Mouse (Mus musculus): ENCODE data around the gene Unc93b1. TPM values are rescaled to one million over a fixed set of nuclear protein-coding genes. Genes with fewer than 3 reads are reported as not detected.

The Unc93b1 gene
- polyA plus RNA-seq, 1 experiment from 2014 or later, result 22.3 TPM

GRCm38 (mm10) chr19:3904363-3904675, 30.7 kb upstream of the Unc93b1 start:
- H3K4me1 ChIP-seq, result peaks cover 41% of the 10 kb centered on the region
- no peak for ATAC-seq (ENCODE audit: borderline replicate concordance, extremely low read depth, low FRiP score, low TSS enrichment)
- peaks cover 44% of the 10 kb centered on the region for H3K36me3 ChIP-seq
- H3K27ac ChIP-seq, result peak overlapping the region; percentile 95
- H3K4me2 ChIP-seq, result peak overlapping the region; percentile 76
- no peaks in the 10 kb centered on the region for H3K9me3 ChIP-seq
- H3K9ac ChIP-seq, result no peak overlapping the region
- 51% methylated on average over 10 of the region's 10 CpGs for WGBS
- H3K4me3 ChIP-seq, result no peak overlapping the region
- no peaks in the 10 kb centered on the region for H3K27me3 ChIP-seq

- 8% methylated on average over 6 of the region's 6 CpGs for WGBS
- H3K9ac ChIP-seq, result peak overlapping the region; percentile 54
- ATAC-seq (ENCODE audit: borderline replicate concordance, extremely low read depth, low FRiP score, low TSS enrichment), result peak; percentile 44; the same call in 1 of the 2 replicates
- H3K27me3 ChIP-seq, result no peaks in the 10 kb centered on the region
- H3K36me3 ChIP-seq, result peaks cover 49% of the 10 kb centered on the region
- H3K4me3 ChIP-seq, result peak overlapping the region; percentile 64
- peaks cover 41% of the 10 kb centered on the region for H3K4me1 ChIP-seq
- H3K9me3 ChIP-seq, result no peaks in the 10 kb centered on the region
- H3K27ac ChIP-seq, result peak overlapping the region; percentile 95
- peak overlapping the region; percentile 76 for H3K4me2 ChIP-seq
Measured at GRCm38 (mm10) chr19:3905261-3905969, 29.6 kb upstream of the Unc93b1 start.

GRCm38 (mm10) chr19:3906326-3906725, 28.7 kb upstream of the Unc93b1 start:
- Histone ChIP-seq H3K4me2 (peak overlapping the region; percentile 76), H3K27me3 (no peaks in the 10 kb centered on the region), H3K36me3 (peaks cover 50% of the 10 kb centered on the region), H3K4me3 (peak overlapping the region; percentile 64), H3K27ac (peak overlapping the region; percentile 95), H3K9ac (peak overlapping the region; percentile 54), H3K9me3 (no peaks in the 10 kb centered on the region), H3K4me1 (peaks cover 42% of the 10 kb centered on the region)
- peak; percentile 19; the same call in 1 of the 2 replicates for ATAC-seq (ENCODE audit: borderline replicate concordance, extremely low read depth, low FRiP score, low TSS enrichment)
- WGBS, result 17% methylated on average over 10 of the region's 10 CpGs

- WGBS, result 3% methylated on average over 36 of the region's 36 CpGs
- H3K27me3 ChIP-seq, result no peaks in the 10 kb centered on the region
- H3K9me3 ChIP-seq, result no peaks in the 10 kb centered on the region
- H3K36me3 ChIP-seq, result peaks cover 43% of the 10 kb centered on the region
- ATAC-seq (ENCODE audit: borderline replicate concordance, extremely low read depth, low FRiP score, low TSS enrichment), result peak; percentile 88
- H3K4me2 ChIP-seq, result peak within 1 kb of the TSS; percentile 76
- H3K27ac ChIP-seq, result peak within 1 kb of the TSS; percentile 95
- peak within 1 kb of the TSS; percentile 54 for H3K9ac ChIP-seq
- peak within 1 kb of the TSS; percentile 64 for H3K4me3 ChIP-seq
- H3K4me1 ChIP-seq, result peaks cover 49% of the 10 kb centered on the region
Measured at GRCm38 (mm10) chr19:3906795-3907786, 27.9 kb upstream of the Unc93b1 start, which contains the start of gene Tcirg1. Tcirg1 (minus strand) TSS chr19:3907133.

GRCm38 (mm10) chr19:3907876-3908660, 26.9 kb upstream of the Unc93b1 start:
- Histone ChIP-seq H3K27ac (no peak overlapping the region), H3K9ac (no peak overlapping the region), H3K9me3 (no peaks in the 10 kb centered on the region), H3K4me3 (no peak overlapping the region), H3K4me1 (peaks cover 49% of the 10 kb centered on the region), H3K27me3 (no peaks in the 10 kb centered on the region), H3K4me2 (peak overlapping the region; percentile 76), H3K36me3 (peaks cover 34% of the 10 kb centered on the region)
- ATAC-seq (ENCODE audit: borderline replicate concordance, extremely low read depth, low FRiP score, low TSS enrichment), result no peak
- WGBS, result 72% methylated on average over 8 of the region's 8 CpGs

- no peak for ATAC-seq (ENCODE audit: borderline replicate concordance, extremely low read depth, low FRiP score, low TSS enrichment)
- Histone ChIP-seq H3K27me3 (no peaks in the 10 kb centered on the region), H3K4me3 (no peak overlapping the region), H3K4me1 (peaks cover 36% of the 10 kb centered on the region), H3K27ac (no peak overlapping the region), H3K36me3 (peaks cover 22% of the 10 kb centered on the region), H3K4me2 (no peak overlapping the region), H3K9ac (no peak overlapping the region), H3K9me3 (no peaks in the 10 kb centered on the region)
- 74% methylated on average over 5 of the region's 5 CpGs for WGBS
Measured at GRCm38 (mm10) chr19:3910206-3910605, 24.8 kb upstream of the Unc93b1 start.

- Histone ChIP-seq H3K9ac (peak within 1 kb of the TSS; percentile 60), H3K9me3 (no peaks in the 10 kb centered on the region), H3K4me3 (peak within 1 kb of the TSS; percentile 64), H3K27me3 (no peaks in the 10 kb centered on the region), H3K4me2 (peak within 1 kb of the TSS; percentile 73), H3K4me1 (peaks cover 20% of the 10 kb centered on the region), H3K36me3 (peaks cover 22% of the 10 kb centered on the region), H3K27ac (peak within 1 kb of the TSS; percentile 86)
- peak; percentile 96 for ATAC-seq (ENCODE audit: borderline replicate concordance, extremely low read depth, low FRiP score, low TSS enrichment)
- under 1% methylated on average over 43 of the region's 43 CpGs for WGBS
Measured at GRCm38 (mm10) chr19:3912337-3913204, 22.4 kb upstream of the Unc93b1 start, which contains the start of gene Ndufs8. Ndufs8 (minus strand) TSS chr19:3912774.

GRCm38 (mm10) chr19:3913692-3914091, 21.3 kb upstream of the Unc93b1 start:
- ATAC-seq (ENCODE audit: borderline replicate concordance, extremely low read depth, low FRiP score, low TSS enrichment), result no peak
- 83% methylated on average over 8 of the region's 8 CpGs for WGBS
- peak overlapping the region; percentile 64 for H3K4me3 ChIP-seq
- H3K36me3 ChIP-seq, result peaks cover 18% of the 10 kb centered on the region
- no peak overlapping the region for H3K27ac ChIP-seq
- no peaks in the 10 kb centered on the region for H3K27me3 ChIP-seq
- peak overlapping the region; percentile 48 for H3K9ac ChIP-seq
- H3K9me3 ChIP-seq, result no peaks in the 10 kb centered on the region
- peak overlapping the region; percentile 73 for H3K4me2 ChIP-seq
- peaks cover 15% of the 10 kb centered on the region for H3K4me1 ChIP-seq

GRCm38 (mm10) chr19:3914535-3914934, 20.5 kb upstream of the Unc93b1 start:
- Histone ChIP-seq H3K4me1 (peaks cover 15% of the 10 kb centered on the region), H3K27me3 (no peaks in the 10 kb centered on the region), H3K9ac (no peak overlapping the region), H3K4me2 (no peak overlapping the region), H3K27ac (no peak overlapping the region; the same call in 1 of the 2 replicates), H3K4me3 (no peak overlapping the region), H3K9me3 (no peaks in the 10 kb centered on the region), H3K36me3 (peaks cover 10% of the 10 kb centered on the region)
- no peak for ATAC-seq (ENCODE audit: borderline replicate concordance, extremely low read depth, low FRiP score, low TSS enrichment)
- WGBS, result 84% methylated on average over 5 of the region's 5 CpGs

- H3K4me2 ChIP-seq, result no peak overlapping the region
- ATAC-seq (ENCODE audit: borderline replicate concordance, extremely low read depth, low FRiP score, low TSS enrichment), result no peak
- no peak overlapping the region for H3K9ac ChIP-seq
- H3K27me3 ChIP-seq, result no peaks in the 10 kb centered on the region
- 65% methylated on average over 11 of the region's 11 CpGs for WGBS
- no peaks in the 10 kb centered on the region for H3K36me3 ChIP-seq
- no peak overlapping the region for H3K4me3 ChIP-seq
- no peaks in the 10 kb centered on the region for H3K9me3 ChIP-seq
- no peak overlapping the region for H3K27ac ChIP-seq
- peaks cover 10% of the 10 kb centered on the region for H3K4me1 ChIP-seq
Measured at GRCm38 (mm10) chr19:3916727-3917126, 18.3 kb upstream of the Unc93b1 start.
